ENCODE assay signal across 22 mouse cellular contexts in the genomic region with DNA sequence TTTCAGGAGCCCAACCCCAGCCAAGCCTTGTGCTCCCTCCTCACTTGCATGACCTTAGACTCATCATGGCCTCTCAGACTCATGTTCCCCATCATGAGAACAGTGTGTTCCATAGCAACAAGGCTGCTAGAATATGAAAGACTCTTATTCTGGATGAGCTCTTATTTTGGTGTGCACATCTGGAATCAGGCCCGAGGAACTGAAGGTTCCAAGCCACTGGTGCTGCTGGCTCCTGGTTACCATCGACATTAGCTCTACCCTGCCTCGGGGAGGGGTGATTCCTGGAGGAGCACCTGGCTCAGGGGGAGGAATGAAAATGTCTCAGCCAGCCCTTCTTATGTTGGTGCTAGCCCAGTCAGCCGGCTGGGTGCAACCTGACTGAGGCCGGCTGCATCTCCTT.
"Had no signal": no experiment of that assay in that cellular context is flagged by ENCODE, and none has a peak within 500 bp of the region (broad histone marks: within the 10 kb centered on the region; RNA-seq: fewer than 3 reads in every experiment).

No protein-coding gene starts in this region.

- DNase-seq: gastrocnemius, postnatal 10 days; heart, postnatal 10 days; heart, postnatal 36 days; kidney, adult 11 months; kidney, adult 2 months; kidney, adult 9 months; kidney, postnatal 14 days; kidney, postnatal 36 days; layer of hippocampus, adult 9-11 months; layer of hippocampus, postnatal 36 days; left cerebral cortex, postnatal 4 days had no signal

- H3K4me3 ChIP-seq: heart, embryonic 10.5 days; heart, embryonic 12.5 days; hindbrain, embryonic 13.5 days; hindbrain, embryonic 15.5 days; kidney, embryonic 15.5 days; limb, embryonic 13.5 days; limb, embryonic 15.5 days; liver, embryonic 12.5 days had no signal

- H3K27ac ChIP-seq: heart, embryonic 10.5 days; hindbrain, embryonic 13.5 days; hindbrain, embryonic 15.5 days; hindbrain, postnatal 0 days; kidney, embryonic 15.5 days; kidney, postnatal 0 days; limb, embryonic 13.5 days; limb, embryonic 15.5 days; liver, embryonic 12.5 days; liver, embryonic 14.5 days had no signal
